Mouse (Mus musculus) liver, embryonic 14.5 days (tissue): ENCODE results near the gene Xylt1. TPM values are rescaled to one million over a fixed set of nuclear protein-coding genes. Genes with fewer than 3 reads are reported as not detected.

Experiments used
- ATAC-seq: fragments of 200-750 bp; cut with Nextera tagmentation; 2 replicates; pipeline ENCODE4 v1.8.0; 2017; ENCODE audit warnings: moderate number of reproducible peaks, mild to moderate bottlenecking, moderate library complexity; ENCODE audit not compliant: insufficient read depth
- DNase-seq, 3 experiments: peaks; one replicate each; pipeline ENCODE4 v3.0.0-alpha.2; 2012 to 2013; ENCODE audit warnings: low read depth in 3 of 3, low spot score in 3 of 3
- H3K27ac ChIP-seq: fragments of 300-500 bp; sonication (generic); 2 replicates; pipeline ENCODE4 v1.5.1; 2014; ENCODE audit warnings: moderate library complexity, mild to moderate bottlenecking, control low read depth, inconsistent platforms
- H3K27me3 ChIP-seq: fragments of 300-500 bp; sonication (generic); 2 replicates; pipeline ENCODE4 v1.6.1; 2014; ENCODE audit warnings: mild to moderate bottlenecking, low read length, moderate library complexity; ENCODE audit not compliant: control insufficient read depth, insufficient read depth
- H3K36me3 ChIP-seq: fragments of 300-500 bp; sonication (generic); replicated peaks from 2 replicates; pipeline ENCODE4 v1.6.1; 2014; ENCODE audit warnings: low read depth; ENCODE audit not compliant: control insufficient read depth, insufficient read depth
- H3K4me1 ChIP-seq, 2 experiments: fragments of 200-500 bp in 1 of 2; fragments of 300-500 bp in 1 of 2; sonication (generic) in 1 of 2; replicated peaks; 2 replicates each; pipeline ENCODE4 v1.6.1; 2012 to 2014; ENCODE audit warnings: antibody characterized with exemption in 1 of 2, inconsistent platforms in 1 of 2, low read length in 1 of 2; ENCODE audit not compliant: control insufficient read depth in 2 of 2, insufficient read depth in 2 of 2
- H3K4me2 ChIP-seq: fragments of 300-500 bp; sonication (generic); 2 replicates; pipeline ENCODE4 v1.6.1; 2014; ENCODE audit warnings: low read depth, mild to moderate bottlenecking, control low read depth, moderate library complexity
- H3K4me3 ChIP-seq, 2 experiments: fragments of 200-500 bp in 1 of 2; fragments of 300-500 bp in 1 of 2; sonication (generic) in 1 of 2; 2 replicates each; pipeline ENCODE4 v1.5.1; 2012 to 2014; ENCODE audit warnings: low read depth in 2 of 2, low read length in 2 of 2, mild to moderate bottlenecking in 2 of 2, control low read depth in 1 of 2, inconsistent platforms in 1 of 2, moderate library complexity in 1 of 2; ENCODE audit not compliant: insufficient read depth in 1 of 2
- H3K9ac ChIP-seq: fragments of 300-500 bp; sonication (generic); replicated peaks from 2 replicates; pipeline ENCODE4 v1.6.1; 2014; ENCODE audit warnings: mild to moderate bottlenecking, control low read depth, moderate library complexity
- H3K9me3 ChIP-seq: fragments of 300-500 bp; sonication (generic); 2 replicates; pipeline ENCODE4 v1.6.1; 2016; ENCODE audit warnings: low read length, mixed read lengths; ENCODE audit not compliant: control insufficient read depth
- CTCF ChIP-seq: IDR thresholded peaks from 2 replicates; pipeline ENCODE4 v1.5.1; 2016; ENCODE audit warnings: antibody characterized with exemption, low read depth, control low read depth
- EP300 ChIP-seq: IDR thresholded peaks from 2 replicates; pipeline ENCODE4 v1.6.1; 2016; ENCODE audit warnings: antibody characterized with exemption, low read depth
- WGBS: fragments of 180-500 bp; shearing (Covaris S2); extraction: QIAGEN DNeasy Blood & Tissue Kit; methylation state at CpG from one replicate; pipeline ENCODE4 v1.1.7; 2014; ENCODE audit not compliant: insufficient replicate concordance; 5-methylcytosine and 5-hydroxymethylcytosine counted together
- polyA plus RNA-seq, 2 experiments: library from polyadenylated mRNA; depleted of rRNA in 1 of 2; stranded (reverse) in 1 of 2; unstranded in 1 of 2; fragments of >200 nt; fragmentation: Nextera tagmentation in 1 of 2; extraction: Ambion mirVana in 1 of 2; gene quantifications; 2 replicates each; pipeline versions ENCODE4 v1.2.1 to v1.2.3; 2012 to 2014

The Xylt1 gene
- polyA plus RNA-seq, 2 experiments, result 0.27 to 0.40 TPM

DNA sequence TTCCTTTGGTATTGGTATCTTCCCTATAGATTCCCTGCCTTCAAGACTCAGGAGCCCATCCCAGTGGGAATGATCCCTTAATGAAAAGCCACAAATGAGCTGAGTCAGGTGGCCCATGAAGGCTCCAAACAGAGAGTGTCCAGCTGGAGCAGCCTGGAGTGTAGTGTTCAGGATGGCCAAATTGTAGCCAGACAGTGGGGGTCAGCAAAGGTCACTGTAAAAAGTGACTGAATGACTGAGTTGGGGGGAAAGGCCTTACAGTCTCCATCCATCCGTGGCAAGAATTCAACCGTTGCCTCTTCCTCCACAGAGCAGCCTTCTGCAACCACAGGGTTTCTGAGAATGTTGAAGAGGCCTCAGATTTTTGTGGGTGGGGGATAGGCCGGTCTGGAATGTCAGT is 151.9 kb downstream of the Xylt1 start:
- TF ChIP-seq EP300 (no peak), CTCF (no peak)
- no peak overlapping the region for H3K27ac ChIP-seq
- no peaks in the 10 kb centered on the region for H3K36me3 ChIP-seq
- no peak overlapping the region for H3K4me3 ChIP-seq
- no peaks in the 10 kb centered on the region for H3K4me1 ChIP-seq
- no peak for ATAC-seq
- H3K27me3 ChIP-seq, result no peaks in the 10 kb centered on the region
- WGBS, result 40% methylated on average over 3 of the region's 3 CpGs
- no peak for DNase-seq
- no peaks in the 10 kb centered on the region for H3K9me3 ChIP-seq
- H3K4me2 ChIP-seq, result no peak overlapping the region
- no peak overlapping the region for H3K9ac ChIP-seq

GRCm38 (mm10) chr7:117533164-117533563 is 152.4 kb downstream of the Xylt1 start:
- Histone ChIP-seq H3K27me3 (no peaks in the 10 kb centered on the region), H3K9me3 (no peaks in the 10 kb centered on the region), H3K9ac (no peak overlapping the region), H3K4me1 (no peaks in the 10 kb centered on the region), H3K4me2 (no peak overlapping the region), H3K36me3 (no peaks in the 10 kb centered on the region), H3K27ac (no peak overlapping the region), H3K4me3 (no peak overlapping the region)
- ATAC-seq, result no peak
- 30% methylated on average over 5 of the region's 5 CpGs for WGBS
- no peak for DNase-seq
- TF ChIP-seq EP300, result no peak
- TF ChIP-seq CTCF, result no peak

DNA sequence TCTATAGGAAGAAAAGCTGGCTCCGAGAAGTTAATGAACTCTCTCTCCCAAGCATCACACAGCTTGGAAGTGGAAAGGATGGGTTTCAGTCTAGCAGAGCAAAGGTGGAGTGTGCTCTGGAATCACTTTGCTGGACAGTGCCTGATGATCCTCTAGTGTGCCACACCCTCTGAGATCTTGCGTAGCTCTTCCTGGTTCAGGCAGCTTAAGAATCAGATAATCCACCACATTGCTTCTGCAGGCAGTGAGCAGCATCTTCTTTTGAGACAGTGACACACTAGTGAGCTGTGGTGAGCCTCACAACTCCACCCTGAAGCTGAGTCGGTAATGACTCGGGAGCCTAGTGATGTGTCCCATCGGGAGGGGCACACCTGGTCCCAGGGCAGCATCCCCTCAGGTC is 159.2 kb downstream of the Xylt1 start:
- no peaks in the 10 kb centered on the region for H3K9me3 ChIP-seq
- DNase-seq, result no peak
- no peak for ATAC-seq
- no peaks in the 10 kb centered on the region for H3K4me1 ChIP-seq
- H3K9ac ChIP-seq, result no peak overlapping the region
- no peak overlapping the region for H3K27ac ChIP-seq
- no peaks in the 10 kb centered on the region for H3K27me3 ChIP-seq
- H3K4me3 ChIP-seq, result no peak overlapping the region
- TF ChIP-seq CTCF (no peak), EP300 (no peak)
- no peaks in the 10 kb centered on the region for H3K36me3 ChIP-seq
- WGBS, result 40% methylated on average over 5 of the region's 5 CpGs
- no peak overlapping the region for H3K4me2 ChIP-seq

GRCm38 (mm10) chr7:117540413-117540812 is 159.6 kb downstream of the Xylt1 start:
- Histone ChIP-seq H3K9me3 (no peaks in the 10 kb centered on the region), H3K4me1 (no peaks in the 10 kb centered on the region), H3K27me3 (no peaks in the 10 kb centered on the region), H3K4me2 (no peak overlapping the region), H3K4me3 (no peak overlapping the region), H3K36me3 (no peaks in the 10 kb centered on the region), H3K27ac (no peak overlapping the region), H3K9ac (no peak overlapping the region)
- WGBS, result 28% methylated on average over 5 of the region's 5 CpGs
- ATAC-seq (no peak), DNase-seq (no peak)
- TF ChIP-seq CTCF, result no peak
- TF ChIP-seq EP300, result no peak

- Histone ChIP-seq H3K27ac (no peak overlapping the region), H3K4me1 (no peaks in the 10 kb centered on the region), H3K4me3 (no peak overlapping the region), H3K27me3 (no peaks in the 10 kb centered on the region), H3K36me3 (no peaks in the 10 kb centered on the region), H3K9ac (no peak overlapping the region), H3K9me3 (no peaks in the 10 kb centered on the region), H3K4me2 (no peak overlapping the region)
- DNase-seq (no peak), ATAC-seq (no peak)
- TF ChIP-seq CTCF, result no peak
- TF ChIP-seq EP300, result no peak
- WGBS, result 50% methylated on average over 1 of the region's 1 CpGs
Observed at GRCm38 (mm10) chr7:117541056-117541455, 160.3 kb downstream of the Xylt1 start.

- no peak overlapping the region for H3K9ac ChIP-seq
- no peak for ATAC-seq
- WGBS, result 57% methylated on average over 3 of the region's 3 CpGs
- no peaks in the 10 kb centered on the region for H3K4me1 ChIP-seq
- no peaks in the 10 kb centered on the region for H3K9me3 ChIP-seq
- no peak overlapping the region for H3K4me2 ChIP-seq
- no peak overlapping the region for H3K4me3 ChIP-seq
- TF ChIP-seq EP300 (no peak), CTCF (no peak)
- no peak overlapping the region for H3K27ac ChIP-seq
- H3K27me3 ChIP-seq, result no peaks in the 10 kb centered on the region
- no peak for DNase-seq
- no peaks in the 10 kb centered on the region for H3K36me3 ChIP-seq
Observed at GRCm38 (mm10) chr7:117541681-117542080, 160.9 kb downstream of the Xylt1 start.
